Comparison of ENCODE assay signal across 25 mouse cellular contexts in genomic region chr1:64085875-64086274, GRCm38 (mm10). TPM values are rescaled to one million over a fixed set of nuclear protein-coding genes. Genes with fewer than 3 reads are reported as not detected.
DNase-seq lines count a peak whose midpoint lies in the region; ATAC-seq and TF ChIP-seq lines count a peak whose summit lies in the region.
"Had no signal": no experiment of that assay in that cellular context is flagged by ENCODE, and none has a peak within 500 bp of the region (broad histone marks: within the 10 kb centered on the region; RNA-seq: fewer than 3 reads in every experiment).

No protein-coding gene starts in this region.

- intact Hi-C loops in left cerebral cortex, adult 2 months (cut with DNase I), result no loop called here
- intact Hi-C loops in left cerebral cortex, postnatal 4 days (cut with DNase I), result no loop called here

- no peak overlapping the region for H3K4me3 ChIP-seq in left cerebral cortex, adult 2 months
- H3K4me3 ChIP-seq: embryonic facial prominence, embryonic 10.5 days; forebrain, embryonic 10.5 days; heart, embryonic 12.5 days; hindbrain, embryonic 12.5 days; limb, embryonic 13.5 days; midbrain, embryonic 10.5 days had no signal

- peak overlapping the region; percentile 64; the same call in 1 of the 2 replicates for H3K27ac ChIP-seq in left cerebral cortex, adult 2 months
- H3K27ac ChIP-seq: embryonic facial prominence, embryonic 10.5 days; forebrain, embryonic 10.5 days; hindbrain, embryonic 12.5 days; kidney, postnatal 0 days; limb, embryonic 13.5 days; liver, embryonic 14.5 days; midbrain, embryonic 10.5 days had no signal

- no peak for DNase-seq in frontal cortex, postnatal 25 days (ENCODE audit: low spot score in 2 of 2)
- DNase-seq in left cerebral cortex, adult 2 months (ENCODE audit: extremely low spot score in 1 of 2, low spot score in 2 of 2), result no peak
- no peak for DNase-seq in left cerebral cortex, postnatal 4 days
- DNase-seq in CD4-positive, CD25-positive, alpha-beta regulatory T cell, adult 2 months (ENCODE audit: low read depth, low spot score), result peak; percentile 64
- DNase-seq in cerebellum, adult 11 months, result no peak
- DNase-seq: adrenal gland, adult 8-10 months; cerebellum, adult 9-11 months; forebrain, postnatal 0 days; heart, postnatal 10 days; layer of hippocampus, postnatal 36 days; lung, embryonic 14.5 days; lung, postnatal 4 days had no signal

- TF ChIP-seq CTCF in left cerebral cortex, adult 2 months (IDR thresholded peaks at IDR 0.05), result no peak

- ATAC-seq in frontal cortex, adult (ENCODE audit: low TSS enrichment), result peak; percentile 5; the same call in 1 of the 2 replicates
- ATAC-seq in inflammation-experienced regulatory T-cells, adult 6 months, result peak; percentile 63
- no peak for ATAC-seq in megakaryocyte, adult 5-6 weeks (ENCODE audit: poor library complexity, severe bottlenecking)
- ATAC-seq: forebrain, postnatal 0 days; Patski had no signal

RNA-seq across cellular contexts. Expression of gene Klf7, which starts 36.2 kb away (rescaled TPM):
- 10 to 100 TPM; 41.1 to 46.5 TPM for total RNA-seq in left cerebral cortex, adult 2 months (2021)
- 100 to 1,000 TPM; 153 to 161 TPM for total RNA-seq in left cerebral cortex, postnatal 4 days (2021)
- polyA plus RNA-seq in inflammation-experienced regulatory T-cells, adult 6 months (2017; shearing (Covaris generic)), result 10 to 100 TPM in 2 of 3 experiments, 1 to 10 TPM in 1; 6.6 to 22.4 (median 21.6) TPM
- total RNA-seq in megakaryocyte, adult 5-6 weeks (2015), result 11.9 and 13.6 TPM in 2 replicates
- total RNA-seq in megakaryocyte, adult 5-6 weeks (2017), result 8.3 and 13.0 TPM in 2 replicates
- polyA plus RNA-seq: G1E had no signal
